Mouse (Mus musculus) thymus, adult 2 months (tissue): ENCODE results near the gene Bach2. TPM values are rescaled to one million over a fixed set of nuclear protein-coding genes. Genes with fewer than 3 reads are reported as not detected.

ENCODE experiments used
- DNase-seq: peaks from one replicate; pipeline ENCODE4 v3.0.0; 2021
- H3K27ac ChIP-seq: fragments of 200-500 bp; 2 replicates; pipeline ENCODE4 v1.5.1; 2012; ENCODE audit warnings: low read length, control low read depth; ENCODE audit not compliant: control insufficient read depth, insufficient read depth
- H3K27me3 ChIP-seq: fragments of 200-500 bp; 2 replicates; pipeline ENCODE4 v1.6.1; 2012; ENCODE audit warnings: mild to moderate bottlenecking, low read length, moderate library complexity, mixed read lengths; ENCODE audit not compliant: control insufficient read depth, insufficient read depth
- H3K36me3 ChIP-seq: fragments of 200-500 bp; 2 replicates; pipeline ENCODE4 v1.6.1; 2012; ENCODE audit warnings: mild to moderate bottlenecking, low read length, moderate library complexity; ENCODE audit not compliant: control insufficient read depth, insufficient read depth
- H3K4me1 ChIP-seq: fragments of 200-500 bp; replicated peaks from 2 replicates; pipeline ENCODE4 v1.6.1; 2012; ENCODE audit warnings: low read length; ENCODE audit not compliant: control insufficient read depth, insufficient read depth
- H3K4me3 ChIP-seq: fragments of 200-500 bp; 2 replicates; pipeline ENCODE4 v1.5.1; 2012; ENCODE audit warnings: mild to moderate bottlenecking, low read length, control low read depth, moderate library complexity; ENCODE audit not compliant: control insufficient read depth, insufficient read depth
- CTCF ChIP-seq: fragments of 200-500 bp; IDR thresholded peaks from 2 replicates; pipeline ENCODE4 v1.5.1; 2012; ENCODE audit warnings: mild to moderate bottlenecking, control low read depth, low read length, moderate library complexity, borderline replicate concordance; ENCODE audit not compliant: control insufficient read depth, poor library complexity, insufficient read depth; ENCODE audit errors: extremely low read depth
- POLR2A ChIP-seq: fragments of 200-500 bp; IDR thresholded peaks from 2 replicates; pipeline ENCODE4 v1.6.1; 2012; ENCODE audit warnings: mild to moderate bottlenecking, low read length, control low read depth, moderate library complexity; ENCODE audit not compliant: control insufficient read depth, poor library complexity, insufficient read depth; ENCODE audit errors: extremely low read depth
- WGBS: fragments of 180-500 bp; shearing (Covaris S2); methylation state at CpG from one replicate; pipeline ENCODE4 v1.1.7; 2018; 5-methylcytosine and 5-hydroxymethylcytosine counted together
- polyA plus RNA-seq: library from polyadenylated mRNA; depleted of rRNA; stranded (reverse); fragments of >200 nt; gene quantifications from 2 replicates; pipeline ENCODE4 v1.2.3, GENCODE M21; 2012

The Bach2 gene
- polyA plus RNA-seq, 1 experiment = 9.4 TPM

- Histone ChIP-seq H3K4me3 (no peak overlapping the region), H3K27me3 (no peaks in the 10 kb centered on the region), H3K27ac (no peak overlapping the region), H3K4me1 (peaks cover 31% of the 10 kb centered on the region), H3K36me3 (no peaks in the 10 kb centered on the region)
- 91% methylated on average over 14 of the region's 14 CpGs for WGBS
- TF ChIP-seq POLR2A (no peak), CTCF (no peak)
- no peak for DNase-seq
Observed at GRCm38 (mm10) chr4:32385623-32386022, 147.0 kb downstream of the Bach2 start.

GRCm38 (mm10) chr4:32386346-32386745, 147.7 kb downstream of the Bach2 start:
- no peak overlapping the region for H3K27ac ChIP-seq
- H3K4me1 ChIP-seq = peaks cover 31% of the 10 kb centered on the region
- no peak for DNase-seq
- H3K4me3 ChIP-seq = no peak overlapping the region
- WGBS = 95% methylated on average over 10 of the region's 10 CpGs
- H3K27me3 ChIP-seq = no peaks in the 10 kb centered on the region
- H3K36me3 ChIP-seq = no peaks in the 10 kb centered on the region
- TF ChIP-seq CTCF = no peak
- no peak for TF ChIP-seq POLR2A

GRCm38 (mm10) chr4:32386931-32387330, 148.3 kb downstream of the Bach2 start:
- 93% methylated on average over 8 of the region's 8 CpGs for WGBS
- no peaks in the 10 kb centered on the region for H3K27me3 ChIP-seq
- no peak for DNase-seq
- TF ChIP-seq POLR2A = no peak
- TF ChIP-seq CTCF = no peak
- no peak overlapping the region for H3K4me3 ChIP-seq
- H3K36me3 ChIP-seq = no peaks in the 10 kb centered on the region
- no peak overlapping the region; the same call in 1 of the 2 replicates for H3K27ac ChIP-seq
- H3K4me1 ChIP-seq = peaks cover 28% of the 10 kb centered on the region

DNA sequence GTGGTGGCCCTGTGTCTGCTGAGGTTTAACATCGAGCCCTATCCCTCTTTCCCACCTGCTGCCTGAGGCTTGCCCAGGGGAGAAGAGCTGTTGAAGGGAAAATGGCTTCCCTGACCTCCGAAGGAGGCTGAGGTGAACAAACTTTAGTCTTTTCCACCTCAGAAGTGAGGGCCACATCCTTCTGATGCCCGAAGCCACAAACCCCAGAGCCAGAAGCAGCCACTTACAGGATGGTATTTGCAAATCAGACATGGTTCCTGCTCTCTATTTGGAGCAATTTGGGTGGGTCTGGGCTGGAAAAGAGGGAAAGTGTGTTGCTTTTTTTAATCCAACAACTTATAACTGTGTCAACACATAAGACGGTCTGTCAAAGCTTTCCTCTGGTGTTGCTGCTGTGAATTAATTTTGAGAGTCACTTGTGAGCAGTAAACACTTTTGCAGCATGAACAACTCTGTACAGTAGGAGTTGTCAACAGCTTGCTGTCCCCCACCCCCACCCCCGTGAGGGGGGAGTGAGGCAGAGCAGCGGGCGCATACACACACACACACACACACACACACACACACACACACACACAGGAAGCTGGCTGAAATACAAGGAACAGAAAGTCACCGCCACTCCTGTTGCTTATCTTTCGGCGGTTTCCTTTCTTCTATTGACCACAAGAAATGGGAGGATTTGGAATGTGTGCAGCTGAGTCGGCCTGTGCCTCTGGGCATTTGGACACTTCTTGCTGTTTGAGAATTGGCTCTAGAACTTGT, 149.1 kb downstream of the Bach2 start:
- Histone ChIP-seq H3K27me3 (no peaks in the 10 kb centered on the region), H3K27ac (no peak overlapping the region; the same call in 1 of the 2 replicates), H3K4me1 (peaks cover 26% of the 10 kb centered on the region), H3K36me3 (no peaks in the 10 kb centered on the region), H3K4me3 (no peak overlapping the region)
- 3% methylated on average over 11 of the region's 11 CpGs for WGBS
- DNase-seq = peak; percentile 70
- no peak for TF ChIP-seq CTCF
- no peak for TF ChIP-seq POLR2A

DNA sequence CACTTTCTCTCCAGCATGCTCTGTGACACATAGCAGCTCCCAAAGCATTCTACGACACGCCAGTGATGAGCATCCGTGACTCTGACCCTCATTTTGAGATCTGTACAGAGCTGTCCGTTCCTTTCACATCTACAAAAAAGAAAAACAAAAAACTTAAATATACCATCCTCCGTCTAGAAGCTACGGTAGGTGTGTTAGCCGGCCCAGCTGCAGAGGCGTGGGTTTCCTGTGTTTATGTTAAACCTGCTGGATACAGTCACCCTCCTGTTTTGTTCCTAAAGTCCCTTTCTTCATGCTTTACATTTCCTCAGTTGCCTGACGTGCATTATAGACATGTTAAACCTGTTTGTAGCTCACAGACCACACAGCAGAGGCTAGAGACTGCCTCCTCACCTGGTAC, 150.0 kb downstream of the Bach2 start:
- no peak for DNase-seq
- Histone ChIP-seq H3K4me1 (peaks cover 26% of the 10 kb centered on the region), H3K36me3 (no peaks in the 10 kb centered on the region), H3K27ac (peak overlapping the region; percentile 9; the same call in 1 of the 2 replicates), H3K27me3 (no peaks in the 10 kb centered on the region), H3K4me3 (no peak overlapping the region)
- 33% methylated on average over 9 of the region's 9 CpGs for WGBS
- TF ChIP-seq CTCF (no peak), POLR2A (no peak)

DNA sequence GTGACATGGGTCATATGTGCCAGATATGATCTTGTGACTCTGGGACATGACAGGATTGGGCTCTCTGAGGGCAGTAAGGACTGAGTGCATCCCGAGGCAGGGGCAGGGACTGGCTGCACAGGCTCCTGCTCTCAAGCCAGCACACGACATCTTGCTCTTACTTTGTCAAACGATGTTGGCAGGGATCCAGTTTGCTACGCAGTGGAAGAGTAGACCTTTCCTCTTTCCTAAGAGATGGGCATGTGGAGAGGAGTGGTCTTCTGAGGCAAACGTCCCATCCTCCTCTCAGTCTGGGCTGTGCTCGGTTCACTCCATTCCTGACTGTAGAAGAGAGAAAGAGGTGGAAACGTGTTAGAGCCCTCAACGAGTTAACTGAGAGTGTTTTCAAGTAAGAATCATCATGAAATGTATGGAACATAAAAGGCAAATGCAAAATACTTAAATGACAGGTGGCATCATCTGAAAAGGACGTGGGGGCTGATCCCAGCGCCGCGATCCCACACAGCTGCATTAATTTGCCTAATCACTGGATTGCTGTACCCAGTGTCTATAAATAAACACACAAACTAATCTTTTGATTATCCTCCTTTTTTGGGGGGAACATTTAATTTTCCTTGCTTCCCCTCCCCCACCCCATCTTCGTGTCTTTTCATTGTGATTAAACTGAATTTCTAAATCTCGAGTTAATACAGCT, 150.7 kb downstream of the Bach2 start:
- DNase-seq = no peak
- TF ChIP-seq POLR2A (no peak), CTCF (no peak)
- Histone ChIP-seq H3K27me3 (no peaks in the 10 kb centered on the region), H3K36me3 (no peaks in the 10 kb centered on the region), H3K27ac (no peak overlapping the region), H3K4me1 (peaks cover 26% of the 10 kb centered on the region), H3K4me3 (no peak overlapping the region)
- 74% methylated on average over 14 of the region's 14 CpGs for WGBS
